Mouse (Mus musculus): ENCODE measurements around the gene Col13a1.

DNA sequence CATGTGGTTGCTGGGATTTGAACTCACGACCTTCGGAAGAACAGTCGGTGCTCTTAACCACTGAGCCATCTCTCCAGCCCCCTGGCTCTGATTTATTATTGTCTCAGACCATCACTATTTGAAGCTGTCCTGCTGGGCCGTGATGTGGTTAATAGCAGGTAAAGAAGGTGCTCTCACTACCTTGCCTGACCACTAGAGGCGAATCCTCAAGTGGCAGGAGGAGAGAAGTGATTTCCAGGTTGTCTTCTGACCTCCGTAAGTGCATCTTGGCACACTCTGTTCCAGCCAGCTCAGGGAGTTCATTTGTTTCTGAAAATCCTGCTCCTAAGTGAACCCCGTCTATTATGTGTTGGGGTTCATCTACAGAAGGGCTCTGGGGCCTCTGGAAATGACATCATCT lies 134.4 kb downstream of the Col13a1 start:
- TF ChIP-seq CTCF (IDR thresholded peaks at IDR 0.05; ENCODE audit: insufficient read depth, low read length) (no peak), POLR2A (IDR thresholded peaks at IDR 0.05; ENCODE audit: borderline replicate concordance, extremely low read depth, low read depth, low read length) (no peak)

All from lung, adult 2 months (tissue).